15 mouse cellular contexts compared by ENCODE assay signal in the genomic region with DNA sequence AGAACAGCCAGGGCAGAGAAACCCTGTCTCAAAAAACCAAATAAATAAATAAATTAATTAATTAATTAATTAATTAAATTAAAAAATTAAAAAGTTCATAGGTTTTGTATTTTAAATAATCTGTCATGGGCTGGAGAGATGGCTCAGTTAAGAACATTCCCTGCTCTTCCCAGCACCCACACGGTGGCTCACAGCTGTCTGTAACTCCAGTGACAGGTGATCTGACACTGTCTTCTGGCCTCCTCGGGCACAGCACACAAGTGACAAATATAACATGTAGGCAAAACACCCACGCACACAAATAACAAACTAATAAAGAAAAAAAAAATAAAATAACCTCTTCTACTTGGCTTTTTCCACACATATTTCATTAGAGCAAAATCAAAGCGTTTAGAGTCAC. TPM values are rescaled to one million over a fixed set of nuclear protein-coding genes. Genes with fewer than 3 reads are reported as not detected.
A peak's percentile ranks its signal among the peaks of the same experiment; 100 is the strongest.
DNase-seq lines count a peak whose midpoint lies in the region; ATAC-seq and TF ChIP-seq lines count a peak whose summit lies in the region.
"Had no signal": no experiment of that assay in that cellular context is flagged by ENCODE, and none has a peak within 500 bp of the region (broad histone marks: within the 10 kb centered on the region; RNA-seq: fewer than 3 reads in every experiment).

No protein-coding gene starts in this region.

- ATAC-seq in heart, embryonic 14.5 days (ENCODE audit: insufficient number of reproducible peaks, insufficient read depth, low FRiP score, low read depth): no peak
- ATAC-seq in megakaryocyte, adult 5-6 weeks (ENCODE audit: poor library complexity, severe bottlenecking): no peak
- ATAC-seq in hindbrain, embryonic 14.5 days (ENCODE audit: low FRiP score): no peak
- no peak for ATAC-seq in liver, postnatal 0 days
- ATAC-seq: activated CD4-positive, CD25-positive, alpha-beta regulatory T cell, adult 4 months; forebrain, postnatal 0 days had no signal

- TF ChIP-seq EP300 in liver, postnatal 0 days (IDR thresholded peaks at IDR 0.05; ENCODE audit: low read depth): no peak

- H3K4me1 ChIP-seq in heart, embryonic 14.5 days (ENCODE audit: control insufficient read depth in 2 of 2, insufficient read depth in 2 of 2, low read length in 2 of 2): peaks cover 0 to 11% of the 10 kb centered on the region in 2 experiments; a peak in 2 of 4 replicates
- peaks cover 39% of the 10 kb centered on the region for H3K4me1 ChIP-seq in megakaryocyte, embryonic 14.5 days
- 0 out of 2 replicates have a peak, but pooled peaks cover 4% of the 10 kb centered on the region for H3K4me1 ChIP-seq in hindbrain, embryonic 14.5 days (replicated peaks; ENCODE audit: control insufficient read depth, insufficient read depth, low read length)
- H3K4me1 ChIP-seq in liver, postnatal 0 days (ENCODE audit: insufficient read depth): peaks cover 10% of the 10 kb centered on the region

- no peaks in the 10 kb centered on the region for H3K36me3 ChIP-seq in heart, embryonic 14.5 days (ENCODE audit: control insufficient read depth, insufficient read depth, low read length)
- peaks cover 21% of the 10 kb centered on the region for H3K36me3 ChIP-seq in megakaryocyte, embryonic 14.5 days (replicated peaks; ENCODE audit: low read length)
- no peaks in the 10 kb centered on the region for H3K36me3 ChIP-seq in hindbrain, embryonic 14.5 days (replicated peaks; ENCODE audit: control insufficient read depth, insufficient read depth)
- no peaks in the 10 kb centered on the region for H3K36me3 ChIP-seq in liver, postnatal 0 days (replicated peaks; ENCODE audit: insufficient read depth, low read length)

- H3K27ac ChIP-seq in heart, embryonic 14.5 days (replicated peaks in 1 of 2; ENCODE audit: control insufficient read depth in 1 of 2, insufficient read depth in 1 of 2, low read depth in 2 of 2, low read length in 2 of 2): no peak overlapping the region
- H3K27ac ChIP-seq in hindbrain, embryonic 14.5 days: no peak overlapping the region
- no peak overlapping the region for H3K27ac ChIP-seq in liver, postnatal 0 days (ENCODE audit: low read depth)

- H3K9ac ChIP-seq in heart, embryonic 14.5 days (ENCODE audit: low read length): no peak overlapping the region
- no peak overlapping the region for H3K9ac ChIP-seq in hindbrain, embryonic 14.5 days
- H3K9ac ChIP-seq in liver, postnatal 0 days (replicated peaks): no peak overlapping the region

- peak overlapping the region; percentile 84 for H3K4me2 ChIP-seq in heart, embryonic 14.5 days (ENCODE audit: low read length)
- 0 out of 2 replicates have a peak overlapping the region, but pooled peaks have one; percentile 61 for H3K4me2 ChIP-seq in hindbrain, embryonic 14.5 days (replicated peaks)
- H3K4me2 ChIP-seq in liver, postnatal 0 days (ENCODE audit: low read depth, low read length): peak overlapping the region; percentile 86

- TF ChIP-seq CTCF in liver, postnatal 0 days (IDR thresholded peaks at IDR 0.05; ENCODE audit: low read depth): no peak

- H3K4me3 ChIP-seq in heart, embryonic 14.5 days (ENCODE audit: control insufficient read depth in 1 of 2, insufficient read depth in 1 of 2, low read depth in 1 of 2, low read length in 2 of 2): no peak overlapping the region
- H3K4me3 ChIP-seq in megakaryocyte, embryonic 14.5 days (replicated peaks): peak overlapping the region; percentile 98
- H3K4me3 ChIP-seq in hindbrain, embryonic 14.5 days (replicated peaks; ENCODE audit: low read length): no peak overlapping the region
- no peak overlapping the region for H3K4me3 ChIP-seq in liver, postnatal 0 days (ENCODE audit: low read depth, low read length)

- no peaks in the 10 kb centered on the region for H3K27me3 ChIP-seq in heart, embryonic 14.5 days (ENCODE audit: control insufficient read depth, insufficient read depth, low read length)
- no peaks in the 10 kb centered on the region for H3K27me3 ChIP-seq in megakaryocyte, embryonic 14.5 days (replicated peaks)
- no peaks in the 10 kb centered on the region for H3K27me3 ChIP-seq in hindbrain, embryonic 14.5 days (ENCODE audit: control insufficient read depth, insufficient read depth, low read length)
- H3K27me3 ChIP-seq in liver, postnatal 0 days (ENCODE audit: insufficient read depth, low read length): no peaks in the 10 kb centered on the region

- no peak for DNase-seq in heart, adult 18-20 months
- DNase-seq in hindbrain, embryonic 14.5 days (ENCODE audit: low spot score): no peak
- DNase-seq in liver, postnatal 0 days: no peak
- no peak for DNase-seq in gastrocnemius, adult 8-10 months (ENCODE audit: low spot score in 2 of 2)
- no peak for DNase-seq in adipocyte (ENCODE audit: low spot score)
- DNase-seq: cerebellum, postnatal 10 days; forebrain, postnatal 0 days; kidney, postnatal 14 days; lung, postnatal 14 days; right cerebral cortex, postnatal 4 days; thymus, postnatal 4 days had no signal

- H3K9me3 ChIP-seq in heart, embryonic 14.5 days (ENCODE audit: control insufficient read depth, low read length): no peaks in the 10 kb centered on the region
- no peaks in the 10 kb centered on the region for H3K9me3 ChIP-seq in megakaryocyte, embryonic 14.5 days
- no peaks in the 10 kb centered on the region for H3K9me3 ChIP-seq in hindbrain, embryonic 14.5 days (ENCODE audit: control insufficient read depth, low read length)
- H3K9me3 ChIP-seq in liver, postnatal 0 days (ENCODE audit: low read length): no peaks in the 10 kb centered on the region

- 65% methylated on average over 4 of the region's 4 CpGs for WGBS in heart, embryonic 14.5 days
- WGBS in hindbrain, embryonic 14.5 days: 80% methylated on average over 4 of the region's 4 CpGs
- 69% methylated on average over 4 of the region's 4 CpGs for WGBS in liver, postnatal 0 days (ENCODE audit: insufficient replicate concordance)

RNA-seq across cellular contexts. Expression of a gene that starts 1.5 kb away (rescaled TPM):
- 32.0 and 35.3 TPM in 2 replicates for polyA plus RNA-seq in heart, embryonic 14.5 days (2014; fragmentation: Nextera tagmentation; extraction: Ambion mirVana)
- 10 to 100 TPM; 16.8 to 18.1 TPM for total RNA-seq in heart, adult 18-20 months (2021)
- 0.57 and 6.2 TPM in 2 replicates for polyA plus RNA-seq in megakaryocyte, embryonic 14.5 days (2012; ENCODE audit: insufficient read depth, low replicate concordance)
- 32.3 and 33.2 TPM in 2 replicates for total RNA-seq in megakaryocyte, adult 5-6 weeks (2015)
- 30.8 and 31.8 TPM in 2 replicates for total RNA-seq in megakaryocyte, adult 5-6 weeks (2017)
- 46.9 and 50.7 TPM in 2 replicates for polyA plus RNA-seq in hindbrain, embryonic 14.5 days (2014; fragmentation: Nextera tagmentation; extraction: Ambion mirVana)
- 9.0 and 9.9 TPM in 2 replicates for polyA plus RNA-seq in liver, postnatal 0 days (2015; fragmentation: Nextera tagmentation; extraction: Ambion mirVana)
- 1 to 10 TPM; 8.6 to 9.1 (median 9.0) TPM for total RNA-seq in gastrocnemius, adult 8-10 months (2022)
